Mouse (Mus musculus) lung, postnatal 0 days (tissue): ENCODE results near the gene 1700018B08Rik. TPM values are rescaled to one million over a fixed set of nuclear protein-coding genes. Genes with fewer than 3 reads are reported as not detected.
A peak's percentile ranks its signal among the peaks of the same experiment; 100 is the strongest.

Experiments used
- ATAC-seq: fragments of 200-750 bp; cut with Nextera tagmentation; 2 replicates; pipeline ENCODE4 v1.8.0; 2017; ENCODE audit warnings: moderate library complexity
- DNase-seq: peaks from one replicate; pipeline ENCODE4 v3.0.0-alpha.2; 2016; ENCODE audit warnings: low spot score
- H3K27ac ChIP-seq: fragments of 300-500 bp; sonication (generic); 2 replicates; pipeline ENCODE4 v1.5.1; 2014; ENCODE audit warnings: antibody characterized with exemption, mild to moderate bottlenecking, low read length, mixed read lengths
- H3K27me3 ChIP-seq: fragments of 300-500 bp; sonication (generic); replicated peaks from 2 replicates; pipeline ENCODE4 v1.6.1; 2014; ENCODE audit warnings: low read length, mixed read lengths; ENCODE audit not compliant: insufficient read depth
- H3K36me3 ChIP-seq: fragments of 300-500 bp; sonication (generic); 2 replicates; pipeline ENCODE4 v1.6.1; 2014; ENCODE audit warnings: low read length, mixed read lengths; ENCODE audit not compliant: insufficient read depth
- H3K4me1 ChIP-seq: fragments of 300-500 bp; sonication (generic); 2 replicates; pipeline ENCODE4 v1.6.1; 2014; ENCODE audit warnings: antibody characterized with exemption, low read depth, low read length, mixed read lengths; ENCODE audit not compliant: insufficient read depth
- H3K4me2 ChIP-seq: fragments of 300-500 bp; sonication (generic); replicated peaks from 2 replicates; pipeline ENCODE4 v1.6.1; 2014; ENCODE audit warnings: low read depth, mild to moderate bottlenecking, low read length, moderate library complexity, mixed read lengths
- H3K4me3 ChIP-seq: fragments of 300-500 bp; sonication (generic); 2 replicates; pipeline ENCODE4 v1.5.1; 2014; ENCODE audit warnings: low read depth, low read length
- H3K9ac ChIP-seq: fragments of 300-500 bp; sonication (generic); replicated peaks from 2 replicates; pipeline ENCODE4 v1.6.1; 2014; ENCODE audit warnings: low read depth, mild to moderate bottlenecking
- H3K9me3 ChIP-seq: fragments of 300-500 bp; sonication (generic); 2 replicates; pipeline ENCODE4 v1.6.1; 2016; ENCODE audit warnings: low read length, mixed read lengths
- CTCF ChIP-seq: IDR thresholded peaks from 2 replicates; pipeline ENCODE4 v1.5.1; 2016; ENCODE audit warnings: antibody characterized with exemption, mild to moderate bottlenecking
- EP300 ChIP-seq: IDR thresholded peaks from 2 replicates; pipeline ENCODE4 v1.6.1; 2016; ENCODE audit warnings: antibody characterized with exemption, mild to moderate bottlenecking, control low read depth
- WGBS: fragments of 180-500 bp; shearing (Covaris S2); extraction: QIAGEN DNeasy Blood & Tissue Kit; methylation state at CpG from one replicate; pipeline ENCODE4 v1.1.7; 2014; 5-methylcytosine and 5-hydroxymethylcytosine counted together
- polyA plus RNA-seq: library from polyadenylated mRNA; unstranded; fragments of >200 nt; fragmentation: Nextera tagmentation; extraction: Ambion mirVana; gene quantifications from 2 replicates; pipeline ENCODE4 v1.2.1, GENCODE M21; 2015

1700018B08Rik gene
- polyA plus RNA-seq, 1 experiment from 2014 or later: not detected

GRCm38 (mm10) chr8:121577751-121578675 lies 33.9 kb upstream of the 1700018B08Rik start:
- Histone ChIP-seq H3K27ac (peak overlapping the region; percentile 62), H3K27me3 (no peaks in the 10 kb centered on the region), H3K4me1 (peaks cover 24% of the 10 kb centered on the region), H3K36me3 (no peaks in the 10 kb centered on the region), H3K9me3 (no peaks in the 10 kb centered on the region), H3K9ac (peak overlapping the region; percentile 66), H3K4me3 (peak overlapping the region; percentile 82), H3K4me2 (peak overlapping the region; percentile 95)
- WGBS: 3% methylated on average over 44 of the region's 44 CpGs
- ATAC-seq (no peak), DNase-seq (peak; percentile 26)
- TF ChIP-seq EP300: no peak
- TF ChIP-seq CTCF: no peak

GRCm38 (mm10) chr8:121575661-121576060 lies 31.5 kb upstream of the 1700018B08Rik start:
- Histone ChIP-seq H3K4me3 (no peak overlapping the region), H3K9ac (no peak overlapping the region), H3K4me2 (no peak overlapping the region), H3K4me1 (peaks cover 20% of the 10 kb centered on the region), H3K9me3 (no peaks in the 10 kb centered on the region), H3K27me3 (no peaks in the 10 kb centered on the region), H3K27ac (no peak overlapping the region), H3K36me3 (no peaks in the 10 kb centered on the region)
- no peak for DNase-seq
- WGBS: 86% methylated on average over 3 of the region's 3 CpGs
- ATAC-seq: no peak
- TF ChIP-seq EP300 (no peak), CTCF (no peak)

GRCm38 (mm10) chr8:121573275-121573674 lies 29.2 kb upstream of the 1700018B08Rik start:
- H3K9me3 ChIP-seq: no peaks in the 10 kb centered on the region
- no peak overlapping the region for H3K4me3 ChIP-seq
- TF ChIP-seq CTCF: peak; percentile 47
- TF ChIP-seq EP300: peak; percentile 65
- peaks cover 10% of the 10 kb centered on the region for H3K4me1 ChIP-seq
- no peak overlapping the region for H3K4me2 ChIP-seq
- H3K9ac ChIP-seq: no peak overlapping the region
- ATAC-seq (peak; percentile 89), DNase-seq (peak; percentile 90)
- H3K27me3 ChIP-seq: no peaks in the 10 kb centered on the region
- 17% methylated on average over 3 of the region's 3 CpGs for whole genome bisulfite sequencing
- no peak overlapping the region for H3K27ac ChIP-seq
- no peaks in the 10 kb centered on the region for H3K36me3 ChIP-seq

DNA sequence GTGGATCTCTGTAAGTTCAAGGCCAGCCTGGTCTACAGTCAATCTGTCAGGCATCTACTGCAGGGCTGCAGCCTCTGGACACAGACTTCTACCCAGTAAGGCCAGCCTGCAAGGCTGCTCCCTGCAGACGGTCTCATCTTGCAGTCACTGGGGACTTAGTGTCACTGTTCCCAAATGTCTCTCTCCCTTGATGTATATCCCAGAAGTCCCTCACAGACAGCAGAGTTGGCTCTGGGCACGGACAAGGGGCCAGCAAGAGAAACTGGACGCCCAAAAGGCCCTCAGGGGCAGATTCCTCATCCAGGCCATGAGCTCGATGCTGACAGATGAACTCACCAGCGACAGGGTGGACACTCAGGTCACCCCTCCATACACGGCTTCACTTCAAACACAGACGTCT lies 28.0 kb upstream of the 1700018B08Rik start:
- WGBS: 74% methylated on average over 7 of the region's 7 CpGs

GRCm38 (mm10) chr8:121570801-121571200 lies 26.7 kb upstream of the 1700018B08Rik start:
- H3K27ac ChIP-seq: peak overlapping the region; percentile 63
- 50% methylated on average over 17 of the region's 17 CpGs for WGBS
- no peak overlapping the region for H3K9ac ChIP-seq
- TF ChIP-seq CTCF (no peak), EP300 (no peak)
- ATAC-seq (peak; percentile 11; the same call in 1 of the 2 replicates), DNase-seq (peak; percentile 36)
- peaks cover 4% of the 10 kb centered on the region; the same call in 1 of the 2 replicates for H3K4me1 ChIP-seq
- no peaks in the 10 kb centered on the region for H3K36me3 ChIP-seq
- peak overlapping the region; percentile 47 for H3K4me2 ChIP-seq
- no peaks in the 10 kb centered on the region for H3K27me3 ChIP-seq
- H3K9me3 ChIP-seq: no peaks in the 10 kb centered on the region
- peak overlapping the region; percentile 5; the same call in 1 of the 2 replicates for H3K4me3 ChIP-seq

More for the DNA sequence above, 28.0 kb upstream of the 1700018B08Rik start:
- Histone ChIP-seq H3K9ac (no peak overlapping the region), H3K27ac (no peak overlapping the region), H3K4me2 (no peak overlapping the region), H3K27me3 (no peaks in the 10 kb centered on the region), H3K9me3 (no peaks in the 10 kb centered on the region), H3K4me1 (peaks cover 4% of the 10 kb centered on the region; the same call in 1 of the 2 replicates), H3K36me3 (no peaks in the 10 kb centered on the region), H3K4me3 (no peak overlapping the region)
- DNase-seq (no peak), ATAC-seq (no peak)
- no peak for TF ChIP-seq CTCF
- no peak for TF ChIP-seq EP300

DNA sequence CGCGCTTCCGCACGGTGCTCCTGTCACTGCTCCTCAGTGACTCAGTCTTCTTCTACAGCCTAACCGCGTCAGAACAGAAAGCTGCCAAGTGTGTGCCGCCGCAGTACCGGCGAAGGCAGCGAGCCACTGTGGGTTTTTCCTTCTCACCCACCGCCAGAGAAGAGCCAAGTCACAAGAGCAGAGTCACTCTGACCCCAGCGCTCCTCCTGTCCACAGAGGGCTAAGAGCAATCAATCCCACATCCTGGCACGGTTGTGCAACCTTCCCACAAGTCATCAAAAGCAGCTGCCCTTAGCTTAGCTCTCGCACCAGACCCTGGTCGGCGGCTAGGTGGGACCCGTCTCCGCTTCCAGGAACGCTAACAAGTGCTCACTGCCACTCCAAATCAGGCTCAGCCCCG lies 26.2 kb upstream of the 1700018B08Rik start:
- Histone ChIP-seq H3K27me3 (no peaks in the 10 kb centered on the region), H3K27ac (peak overlapping the region; percentile 63), H3K36me3 (no peaks in the 10 kb centered on the region), H3K4me3 (peak overlapping the region; percentile 5; the same call in 1 of the 2 replicates), H3K4me1 (peaks cover 4% of the 10 kb centered on the region; the same call in 1 of the 2 replicates), H3K9me3 (no peaks in the 10 kb centered on the region), H3K4me2 (peak overlapping the region; percentile 47), H3K9ac (no peak overlapping the region)
- DNase-seq (peak; percentile 76), ATAC-seq (peak; percentile 63)
- TF ChIP-seq CTCF: no peak
- 37% methylated on average over 21 of the region's 21 CpGs for WGBS
